Mouse (Mus musculus) lung, embryonic 16.5 days (tissue): ENCODE measurements around the gene Uqcc3. TPM values are rescaled to one million over a fixed set of nuclear protein-coding genes. Genes with fewer than 3 reads are reported as not detected.
"Not testable (repeated sequence)": the region's sequence is repeated elsewhere in the genome, so short reads cannot be mapped to it uniquely, and the experiment has no call there.

Experiments used
- ATAC-seq: fragments of 200-750 bp; cut with Nextera tagmentation; 2 replicates; pipeline ENCODE4 v1.8.0; 2017; ENCODE audit warnings: low read depth, mild to moderate bottlenecking, moderate library complexity
- H3K27ac ChIP-seq: fragments of 300-500 bp; sonication (generic); 2 replicates; pipeline ENCODE4 v1.5.1; 2014; ENCODE audit warnings: mild to moderate bottlenecking, control low read depth, low read length
- H3K27me3 ChIP-seq: fragments of 300-500 bp; sonication (generic); 2 replicates; pipeline ENCODE4 v1.6.1; 2014; ENCODE audit warnings: low read depth, low read length, mixed read lengths; ENCODE audit not compliant: control insufficient read depth, insufficient read depth
- H3K36me3 ChIP-seq: fragments of 300-500 bp; sonication (generic); 2 replicates; pipeline ENCODE4 v1.6.1; 2014; ENCODE audit warnings: low read length; ENCODE audit not compliant: control insufficient read depth, insufficient read depth
- H3K4me1 ChIP-seq: fragments of 300-500 bp; sonication (generic); replicated peaks from 2 replicates; pipeline ENCODE4 v1.6.1; 2014; ENCODE audit warnings: low read length, mixed read lengths; ENCODE audit not compliant: control insufficient read depth, insufficient read depth
- H3K4me2 ChIP-seq: fragments of 300-500 bp; sonication (generic); 2 replicates; pipeline ENCODE4 v1.6.1; 2014; ENCODE audit warnings: low read depth, low read length, control low read depth
- H3K4me3 ChIP-seq: fragments of 300-500 bp; sonication (generic); 2 replicates; pipeline ENCODE4 v1.5.1; 2014; ENCODE audit warnings: mild to moderate bottlenecking, low read length, control low read depth
- H3K9ac ChIP-seq: fragments of 300-500 bp; sonication (generic); 2 replicates; pipeline ENCODE4 v1.6.1; 2014; ENCODE audit warnings: low read length, control low read depth
- H3K9me3 ChIP-seq: fragments of 300-500 bp; sonication (generic); 2 replicates; pipeline ENCODE4 v1.6.1; 2016; ENCODE audit warnings: low read length; ENCODE audit not compliant: control insufficient read depth
- WGBS: fragments of 180-500 bp; shearing (Covaris S2); extraction: QIAGEN DNeasy Blood & Tissue Kit; methylation state at CpG from one replicate; pipeline ENCODE4 v1.1.7; 2014; 5-methylcytosine and 5-hydroxymethylcytosine counted together
- polyA plus RNA-seq: library from polyadenylated mRNA; unstranded; fragments of >200 nt; fragmentation: Nextera tagmentation; extraction: Ambion mirVana; gene quantifications from 2 replicates; pipeline ENCODE4 v1.2.1, GENCODE M21; 2015

Gene Uqcc3
- polyA plus RNA-seq, 1 experiment from 2014 or later = 63.5 TPM

DNA sequence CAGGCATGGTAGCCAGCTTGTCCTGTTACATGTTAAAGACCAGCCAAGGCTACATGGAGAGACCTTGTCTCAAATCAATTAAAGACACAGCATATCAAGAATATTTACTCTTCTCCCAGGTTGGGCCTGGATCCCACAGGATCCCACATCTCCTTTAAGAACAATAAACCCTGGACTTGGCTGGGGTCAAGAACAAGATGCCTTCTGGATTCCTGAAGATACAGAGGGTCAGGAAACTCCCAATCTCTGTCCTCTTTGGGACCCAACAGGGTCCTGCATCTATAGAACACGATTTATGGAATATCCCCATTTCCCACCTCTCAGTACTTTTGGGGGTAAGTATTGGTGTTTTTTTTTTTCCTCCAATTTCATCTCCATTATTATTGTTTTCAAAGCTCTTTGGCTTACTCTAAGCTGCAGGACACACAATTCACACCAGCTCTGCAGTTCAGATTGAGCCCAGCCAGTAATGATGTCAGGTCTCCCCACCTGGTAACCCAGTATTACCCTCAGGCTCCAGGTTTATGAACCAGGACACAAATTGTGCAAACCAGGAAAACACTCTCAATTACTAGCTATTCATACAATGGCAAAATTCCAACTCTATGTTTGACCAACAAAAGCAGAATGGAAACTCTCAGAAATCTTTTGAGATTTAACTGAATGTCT, 6.3 kb upstream of the Uqcc3 start:
- H3K36me3 ChIP-seq = peaks cover 8% of the 10 kb centered on the region; the same call in 1 of the 2 replicates
- no peaks in the 10 kb centered on the region for H3K9me3 ChIP-seq
- no peaks in the 10 kb centered on the region for H3K27me3 ChIP-seq
- peak overlapping the region; percentile 79; the same call in 1 of the 2 replicates for H3K4me2 ChIP-seq
- peaks cover 12% of the 10 kb centered on the region for H3K4me1 ChIP-seq
- H3K27ac ChIP-seq = peak overlapping the region; percentile 77
- no peak for ATAC-seq
- H3K9ac ChIP-seq = peak overlapping the region; percentile 84
- peak overlapping the region; percentile 76; the same call in 1 of the 2 replicates for H3K4me3 ChIP-seq
- 48% methylated on average over 1 of the region's 1 CpGs for WGBS

DNA sequence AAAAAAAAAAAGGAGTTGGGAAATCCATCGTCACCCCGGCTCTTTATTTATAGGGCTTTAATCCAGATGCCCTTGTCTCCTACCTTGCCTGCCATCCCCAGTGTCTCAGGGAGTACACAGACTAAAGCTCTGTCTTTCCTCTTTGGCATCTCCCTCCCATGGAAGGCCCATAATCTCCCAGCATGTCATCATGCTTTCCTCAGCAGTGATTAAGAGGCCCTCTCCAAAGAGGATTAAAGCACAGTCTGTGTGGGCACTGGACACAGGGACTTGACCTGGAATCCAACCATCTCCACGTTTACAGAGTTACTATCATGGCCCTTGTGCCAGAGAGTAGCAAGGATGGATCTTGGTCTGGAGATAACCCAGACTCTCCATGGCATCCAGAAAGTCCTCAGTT, 2.9 kb upstream of the Uqcc3 start, which contains the start of the genes Lbhd1 and Gm49403:
Lbhd1 (plus strand) TSS at position 117 of the 400 bp plus-strand sequence.
Gm49403 (plus strand) TSS at position 315 of the 400 bp plus-strand sequence.
- Histone ChIP-seq H3K4me3 (no peak within 1 kb of the TSS), H3K36me3 (no peaks in the 10 kb centered on the region), H3K9ac (no peak within 1 kb of the TSS), H3K27ac (no peak within 1 kb of the TSS), H3K4me2 (no peak within 1 kb of the TSS), H3K27me3 (no peaks in the 10 kb centered on the region), H3K4me1 (peaks cover 6% of the 10 kb centered on the region), H3K9me3 (no peaks in the 10 kb centered on the region)
- no peak for ATAC-seq
- 69% methylated on average over 3 of the region's 3 CpGs for WGBS

DNA sequence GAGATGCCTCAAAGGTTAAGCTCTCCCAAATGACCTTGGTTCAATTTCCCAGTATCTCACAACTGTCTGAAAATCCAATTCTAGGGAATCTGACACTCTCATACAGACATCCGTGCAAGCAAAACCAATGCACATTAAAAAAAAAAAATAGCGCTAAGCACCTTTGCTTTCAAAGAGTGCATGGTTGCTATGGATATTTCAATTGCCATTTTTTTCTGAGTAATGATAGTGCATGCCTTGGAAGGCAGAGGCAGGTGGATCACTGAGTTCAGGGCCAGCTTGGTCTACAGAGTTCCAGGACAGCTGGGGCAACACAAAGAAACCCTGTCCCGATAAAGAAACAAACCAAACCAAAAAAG, 290 bp upstream of the Uqcc3 start:
- 9% methylated on average over 3 of the region's 3 CpGs for WGBS
- H3K4me1 ChIP-seq = no peaks in the 10 kb centered on the region; the same call in 1 of the 2 replicates
- no peak overlapping the region for H3K27ac ChIP-seq
- H3K4me3 ChIP-seq = peak overlapping the region; percentile 83
- H3K9me3 ChIP-seq = no peaks in the 10 kb centered on the region
- H3K27me3 ChIP-seq = no peaks in the 10 kb centered on the region
- peaks cover 3% of the 10 kb centered on the region; the same call in 1 of the 2 replicates for H3K36me3 ChIP-seq
- H3K4me2 ChIP-seq = peak overlapping the region; percentile 82
- H3K9ac ChIP-seq = peak overlapping the region; percentile 89
- no peak for ATAC-seq

DNA sequence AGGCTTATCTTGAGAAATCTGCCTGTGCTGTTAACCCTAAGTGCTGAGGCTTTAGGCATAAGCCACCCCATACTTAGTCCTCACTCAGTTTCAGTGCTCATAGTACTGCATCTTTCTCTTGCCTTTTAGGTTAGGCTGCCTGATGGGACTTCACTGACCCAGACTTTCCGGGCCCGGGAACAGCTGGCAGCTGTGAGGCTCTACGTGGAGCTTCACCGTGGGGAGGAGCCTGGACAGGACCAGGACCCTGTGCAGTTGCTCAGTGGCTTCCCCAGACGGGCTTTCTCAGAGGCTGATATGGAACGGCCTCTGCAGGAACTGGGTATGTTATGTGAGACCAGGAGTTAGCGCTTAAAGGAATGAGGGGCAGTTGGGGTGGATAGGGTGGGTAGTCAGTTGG, 5.7 kb downstream of the Uqcc3 start:
- Histone ChIP-seq H3K4me2 (no peak overlapping the region), H3K36me3 (peaks cover 17% of the 10 kb centered on the region), H3K4me1 (peaks cover 10% of the 10 kb centered on the region), H3K9me3 (no peaks in the 10 kb centered on the region), H3K27ac (no peak overlapping the region), H3K4me3 (no peak overlapping the region), H3K9ac (no peak overlapping the region), H3K27me3 (no peaks in the 10 kb centered on the region)
- no peak for ATAC-seq
- WGBS = 88% methylated on average over 7 of the region's 7 CpGs

DNA sequence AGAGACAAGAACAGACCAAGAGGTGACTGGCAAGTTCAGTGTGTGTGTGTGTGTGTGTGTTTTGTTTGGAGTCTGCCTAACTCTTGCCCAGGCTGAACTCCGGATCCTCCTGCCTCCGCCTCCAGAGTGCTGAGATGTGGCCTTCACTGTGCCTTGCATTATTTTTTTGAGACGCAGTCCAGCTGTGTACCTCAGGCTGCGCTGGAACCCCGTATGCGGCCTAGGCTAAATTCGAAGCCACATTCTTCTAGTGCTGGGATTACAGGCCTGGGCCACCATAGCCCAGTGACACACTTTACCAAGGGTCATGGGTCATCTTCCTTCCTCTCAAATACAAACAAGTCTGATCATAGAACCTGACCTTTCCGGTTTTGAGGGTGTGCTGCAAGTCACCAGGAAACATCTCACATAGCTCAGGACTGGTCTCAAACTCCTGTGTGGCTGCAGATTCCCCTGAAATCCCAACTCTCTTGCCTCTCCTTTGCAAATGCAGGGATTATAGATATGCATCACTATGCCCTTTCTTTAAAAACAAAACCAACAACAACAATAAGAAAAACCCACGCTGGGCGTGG, 8.4 kb downstream of the Uqcc3 start:
- WGBS = 61% methylated on average over 10 of the region's 10 CpGs
- Histone ChIP-seq H3K27me3 (no peaks in the 10 kb centered on the region), H3K4me2 (peak overlapping the region; percentile 69), H3K9ac (peak overlapping the region; percentile 99), H3K36me3 (peaks cover 17% of the 10 kb centered on the region), H3K4me3 (peak overlapping the region; percentile 99), H3K27ac (no peak overlapping the region), H3K9me3 (no peaks in the 10 kb centered on the region), H3K4me1 (peaks cover 10% of the 10 kb centered on the region)
- no peak for ATAC-seq

DNA sequence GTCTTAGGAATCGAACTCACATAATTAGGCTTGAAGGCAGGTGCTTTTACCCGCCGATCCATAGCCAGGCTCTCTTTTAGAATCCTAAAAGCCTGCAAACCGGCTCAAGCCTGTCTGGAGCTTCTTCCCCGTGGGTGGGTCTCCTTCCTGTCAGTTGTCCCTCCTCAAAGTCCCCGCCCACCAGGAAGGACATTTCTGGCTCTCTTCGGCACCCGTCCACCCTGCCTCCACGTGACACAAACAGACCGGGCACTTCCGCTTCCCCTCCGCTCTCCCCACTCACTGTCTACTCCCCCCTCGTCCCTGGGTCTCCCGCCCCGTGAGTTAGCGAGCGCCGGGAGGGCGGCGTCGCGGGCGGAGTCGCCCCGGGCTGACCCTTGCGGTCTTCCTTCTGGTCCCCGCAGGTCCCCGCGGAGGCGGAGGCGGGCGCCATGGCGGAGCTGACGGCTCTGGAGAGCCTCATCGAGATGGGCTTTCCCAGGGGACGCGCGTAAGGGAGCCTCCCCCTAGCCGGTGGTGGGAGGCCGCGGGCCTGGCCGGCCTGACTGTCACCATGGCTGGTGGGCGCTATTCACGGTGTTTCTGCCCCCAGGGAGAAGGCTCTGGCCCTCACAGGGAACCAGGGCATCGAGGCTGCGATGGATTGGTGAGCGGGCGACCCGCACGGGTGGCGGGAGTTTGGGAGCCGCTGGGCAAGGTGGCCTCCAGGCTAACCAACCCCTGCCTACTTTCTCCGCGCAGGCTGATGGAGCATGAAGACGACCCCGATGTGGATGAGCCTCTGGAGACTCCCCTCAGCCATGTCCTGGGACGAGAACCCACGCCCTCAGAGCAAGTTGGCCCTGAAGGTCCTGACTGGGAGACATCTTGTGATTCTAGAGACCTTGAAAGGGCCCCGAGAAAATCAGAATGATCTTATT, 9.2 kb downstream of the Uqcc3 start, which contains the start of gene Ubxn1:
Ubxn1 (plus strand) TSS at position 230 of the 920 bp plus-strand sequence.
- H3K36me3 ChIP-seq = peaks cover 16% of the 10 kb centered on the region
- WGBS = 1% methylated on average over 51 of the region's 59 CpGs
- peak; percentile 98 for ATAC-seq
- peaks cover 10% of the 10 kb centered on the region for H3K4me1 ChIP-seq
- H3K9me3 ChIP-seq = no peaks in the 10 kb centered on the region
- no peaks in the 10 kb centered on the region for H3K27me3 ChIP-seq
- peak within 1 kb of the TSS; percentile 69 for H3K4me2 ChIP-seq
- peak within 1 kb of the TSS; percentile 99 for H3K4me3 ChIP-seq
- H3K9ac ChIP-seq = peak within 1 kb of the TSS; percentile 99
- peak within 1 kb of the TSS; percentile 78 for H3K27ac ChIP-seq

DNA sequence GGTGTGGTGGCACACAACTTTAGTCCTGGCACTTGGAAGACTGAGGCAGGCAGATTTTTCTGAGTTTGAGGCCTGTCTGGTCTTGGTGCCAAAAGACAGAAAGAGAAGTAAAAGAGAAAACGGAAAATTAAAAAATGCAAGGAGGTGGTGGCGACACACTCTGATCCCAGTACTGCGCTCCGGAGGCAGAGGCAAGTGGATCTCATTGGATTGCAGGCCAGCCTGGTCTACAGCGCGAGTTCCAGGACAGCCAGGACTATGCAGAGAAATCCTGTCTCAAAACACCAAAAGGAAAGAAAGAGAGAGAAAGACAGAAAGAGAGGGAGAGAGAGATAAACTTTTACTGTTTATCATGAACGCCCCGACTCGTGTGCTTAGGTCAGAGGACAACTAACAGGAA, 9.9 kb downstream of the Uqcc3 start:
- Histone ChIP-seq H3K4me2 (peak overlapping the region; percentile 64), H3K27ac (peak overlapping the region; percentile 58), H3K4me3 (peak overlapping the region; percentile 99), H3K9me3 (no peaks in the 10 kb centered on the region), H3K36me3 (peaks cover 14% of the 10 kb centered on the region), H3K9ac (peak overlapping the region; percentile 99), H3K27me3 (no peaks in the 10 kb centered on the region), H3K4me1 (peaks cover 10% of the 10 kb centered on the region)
- ATAC-seq = peak; percentile 31; the same call in 1 of the 2 replicates
- 30% methylated on average over 9 of the region's 9 CpGs for WGBS

DNA sequence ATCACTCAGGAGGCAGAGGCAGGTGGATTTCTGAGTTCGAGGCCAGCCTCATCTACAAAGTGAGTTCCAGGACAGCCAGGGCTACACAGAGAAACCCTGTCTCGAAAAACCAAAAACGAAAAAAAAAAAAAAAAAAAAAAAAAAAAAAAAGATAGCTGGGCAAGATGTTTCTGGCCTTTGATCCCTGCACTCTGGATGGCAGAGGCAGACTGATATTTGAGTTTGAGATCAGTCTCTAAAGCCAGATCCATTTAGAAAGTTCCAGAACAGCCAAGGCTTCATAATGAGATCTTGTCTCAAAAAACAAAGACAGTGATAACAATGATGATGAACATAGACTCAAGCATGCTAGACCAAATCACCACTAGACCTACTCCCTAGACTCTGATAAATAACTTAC, 10.3 kb downstream of the Uqcc3 start:
- 85% methylated on average over 3 of the region's 3 CpGs for WGBS
- Histone ChIP-seq H3K4me3 (peak overlapping the region; percentile 99), H3K9ac (peak overlapping the region; percentile 99; the same call in 1 of the 2 replicates)

DNA sequence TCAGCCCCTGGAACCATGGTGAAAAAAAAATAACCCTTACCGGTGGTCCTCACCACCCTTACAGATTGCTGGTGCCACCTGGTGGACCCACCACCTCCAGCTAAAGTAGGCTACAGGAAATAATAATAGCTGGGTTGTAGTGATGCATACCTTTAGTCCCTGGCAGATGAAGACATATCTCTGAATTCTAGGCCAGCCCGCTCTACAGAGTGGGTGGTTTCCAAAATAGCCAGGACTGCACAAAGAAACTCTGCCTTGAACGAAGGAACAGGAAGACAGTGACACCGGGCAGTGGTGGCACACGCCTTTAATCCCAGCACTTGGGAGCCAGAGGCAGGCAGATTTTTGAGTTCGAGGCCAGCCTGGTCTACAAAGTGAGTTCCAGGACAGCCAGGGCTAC, 16.5 kb downstream of the Uqcc3 start:
- no peak overlapping the region for H3K4me2 ChIP-seq
- H3K4me3 ChIP-seq = no peak overlapping the region
- 72% methylated on average over 6 of the region's 6 CpGs for WGBS
- no peak overlapping the region for H3K9ac ChIP-seq
- H3K27me3 ChIP-seq = no peaks in the 10 kb centered on the region
- no peak for ATAC-seq
- no peaks in the 10 kb centered on the region for H3K9me3 ChIP-seq
- H3K27ac ChIP-seq = no peak overlapping the region
- no peaks in the 10 kb centered on the region for H3K4me1 ChIP-seq
- no peaks in the 10 kb centered on the region for H3K36me3 ChIP-seq

More for the DNA sequence above, 10.3 kb downstream of the Uqcc3 start:
- not testable (repeated sequence) for H3K9me3 ChIP-seq, H3K27me3 ChIP-seq, ATAC-seq, H3K27ac ChIP-seq
- Histone ChIP-seq H3K36me3 (peaks cover 11% of the 10 kb centered on the region), H3K4me2 (peak overlapping the region; percentile 64), H3K4me1 (peaks cover 10% of the 10 kb centered on the region)
